Comparison of ENCODE assay signal across 9 mouse cellular contexts in the genomic region with DNA sequence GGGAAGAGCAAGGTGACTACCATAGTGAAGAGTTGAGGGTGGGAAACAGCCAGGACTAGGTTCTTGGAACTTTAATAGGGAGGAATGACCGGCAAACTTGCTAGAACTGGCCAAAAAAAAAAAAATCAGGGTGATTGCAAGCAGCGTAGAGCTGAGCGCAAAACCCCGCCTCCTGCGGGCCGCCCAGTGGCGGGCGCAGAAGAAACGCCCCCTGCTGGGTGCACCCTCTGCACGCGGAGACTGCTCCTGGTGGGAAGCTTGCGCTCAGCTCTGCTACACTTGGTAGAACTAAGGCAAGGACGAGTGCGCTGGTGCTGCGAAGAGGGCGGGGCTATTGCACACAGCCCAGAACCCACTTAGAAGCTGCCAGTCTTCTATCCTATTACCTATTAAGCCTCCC. TPM values are rescaled to one million over a fixed set of nuclear protein-coding genes. Genes with fewer than 3 reads are reported as not detected.
DNase-seq lines count a peak whose midpoint lies in the region; ATAC-seq and TF ChIP-seq lines count a peak whose summit lies in the region.
"Had no signal": no experiment of that assay in that cellular context is flagged by ENCODE, and none has a peak within 500 bp of the region (broad histone marks: within the 10 kb centered on the region; RNA-seq: fewer than 3 reads in every experiment).

No protein-coding gene starts in this region.

- H3K9me3 ChIP-seq in forebrain, embryonic 10.5 days: no peaks in the 10 kb centered on the region
- H3K9me3 ChIP-seq in heart, postnatal 0 days (replicated peaks; ENCODE audit: control insufficient read depth, low read length): no peaks in the 10 kb centered on the region
- no peaks in the 10 kb centered on the region for H3K9me3 ChIP-seq in lung, postnatal 0 days (ENCODE audit: low read length)

- peak; percentile 90 for DNase-seq in CD4-positive, CD25-positive, alpha-beta regulatory T cell, adult 2 months (ENCODE audit: low read depth, low spot score)
- peak; percentile 72 for DNase-seq in adrenal gland, adult 8-10 months
- peak; percentile 61 for DNase-seq in forebrain, embryonic 10.5 days (ENCODE audit: extremely low spot score, low spot score)
- peak; percentile 88 for DNase-seq in heart, postnatal 0 days (ENCODE audit: low spot score)
- peak; percentile 86 to 93 for DNase-seq in kidney, postnatal 25 days
- DNase-seq in lung, postnatal 0 days (ENCODE audit: low spot score): peak; percentile 96
- peak; percentile 85 for DNase-seq in thymus, postnatal 0 days (ENCODE audit: low spot score)

- H3K4me2 ChIP-seq in heart, postnatal 0 days (ENCODE audit: low read depth, low read length): peak overlapping the region; percentile 58
- peak overlapping the region; percentile 52 for H3K4me2 ChIP-seq in lung, postnatal 0 days (replicated peaks; ENCODE audit: low read depth, low read length)

- H3K4me1 ChIP-seq in forebrain, embryonic 10.5 days: peaks cover 63% of the 10 kb centered on the region
- H3K4me1 ChIP-seq in heart, postnatal 0 days (ENCODE audit: control insufficient read depth, insufficient read depth): peaks cover 21% of the 10 kb centered on the region
- peaks cover 22% of the 10 kb centered on the region for H3K4me1 ChIP-seq in lung, postnatal 0 days (ENCODE audit: insufficient read depth, low read depth, low read length)
- H3K4me1 ChIP-seq in olfactory bulb, adult 2 months (ENCODE audit: control insufficient read depth, insufficient read depth, low read length): peaks cover 29% of the 10 kb centered on the region

- peak; percentile 67 for ATAC-seq in heart, postnatal 0 days (ENCODE audit: insufficient read depth, low read depth)
- peak; percentile 66 for ATAC-seq in lung, postnatal 0 days

- 0% methylated on average over 16 of the region's 16 CpGs for WGBS in forebrain, embryonic 10.5 days
- 0% methylated on average over 16 of the region's 16 CpGs for WGBS in heart, postnatal 0 days
- 4% methylated on average over 16 of the region's 16 CpGs for WGBS in lung, postnatal 0 days
- under 1% methylated on average over 16 of the region's 16 CpGs for WGBS in olfactory bulb, adult 2 months

- peak; percentile 68 for TF ChIP-seq CTCF in heart, postnatal 0 days (IDR thresholded peaks at IDR 0.05; ENCODE audit: low read depth)
- peak; percentile 81 for TF ChIP-seq CTCF in lung, postnatal 0 days (IDR thresholded peaks at IDR 0.05)
- TF ChIP-seq CTCF in olfactory bulb, adult 2 months (IDR thresholded peaks at IDR 0.05; ENCODE audit: insufficient read depth, low read depth, low read length): peak; percentile 75

- peak overlapping the region; percentile 44 for H3K4me3 ChIP-seq in forebrain, embryonic 10.5 days
- peak overlapping the region; percentile 31 for H3K4me3 ChIP-seq in heart, postnatal 0 days (ENCODE audit: low read depth, low read length)
- H3K4me3 ChIP-seq in lung, postnatal 0 days (ENCODE audit: low read depth, low read length): peak overlapping the region; percentile 27; the same call in 1 of the 2 replicates
- peak overlapping the region; percentile 22 for H3K4me3 ChIP-seq in olfactory bulb, adult 2 months (ENCODE audit: insufficient read depth, low read depth, low read length)

- TF ChIP-seq POLR2A in olfactory bulb, adult 2 months (IDR thresholded peaks at IDR 0.05; ENCODE audit: insufficient read depth, low read depth, low read length): no peak

- no peaks in the 10 kb centered on the region for H3K36me3 ChIP-seq in forebrain, embryonic 10.5 days (replicated peaks)
- H3K36me3 ChIP-seq in heart, postnatal 0 days (replicated peaks; ENCODE audit: control insufficient read depth, insufficient read depth, low read length): no peaks in the 10 kb centered on the region
- no peaks in the 10 kb centered on the region for H3K36me3 ChIP-seq in lung, postnatal 0 days (ENCODE audit: insufficient read depth, low read length)

- TF ChIP-seq EP300 in heart, postnatal 0 days (IDR thresholded peaks at IDR 0.05; ENCODE audit: low read depth): no peak
- no peak for TF ChIP-seq EP300 in lung, postnatal 0 days (IDR thresholded peaks at IDR 0.05)

- peak overlapping the region; percentile 51; the same call in 1 of the 2 replicates for H3K27ac ChIP-seq in forebrain, embryonic 10.5 days
- H3K27ac ChIP-seq in heart, postnatal 0 days (ENCODE audit: low read depth): peak overlapping the region; percentile 77
- H3K27ac ChIP-seq in lung, postnatal 0 days (ENCODE audit: low read length): peak overlapping the region; percentile 88
- peak overlapping the region; percentile 53; the same call in 1 of the 2 replicates for H3K27ac ChIP-seq in olfactory bulb, adult 2 months (ENCODE audit: insufficient read depth, low read depth, low read length)

- H3K27me3 ChIP-seq in forebrain, embryonic 10.5 days (ENCODE audit: poor library complexity, severe bottlenecking): peaks cover 100% of the 10 kb centered on the region
- H3K27me3 ChIP-seq in heart, postnatal 0 days (ENCODE audit: control insufficient read depth, insufficient read depth, low read length): peaks cover 23% of the 10 kb centered on the region
- H3K27me3 ChIP-seq in lung, postnatal 0 days (replicated peaks; ENCODE audit: insufficient read depth, low read length): 0 out of 2 replicates have a peak, but pooled peaks cover 8% of the 10 kb centered on the region

- peak overlapping the region; percentile 41; the same call in 1 of the 2 replicates for H3K9ac ChIP-seq in heart, postnatal 0 days (replicated peaks; ENCODE audit: low read depth, low read length)
- no peak overlapping the region for H3K9ac ChIP-seq in lung, postnatal 0 days (replicated peaks; ENCODE audit: low read depth)

RNA-seq across cellular contexts. Expression of a gene that starts 4.2 kb away (rescaled TPM):
- 100 to 1,000 TPM; 179 to 332 (median 286) TPM for total RNA-seq in adrenal gland, adult 8-10 months (2022)
- polyA plus RNA-seq in forebrain, embryonic 10.5 days (2016; fragmentation: Nextera tagmentation; extraction: Ambion mirVana): 204 and 219 TPM in 2 replicates
- 1,123 and 1,581 TPM in 2 replicates for total RNA-seq in heart, postnatal 0 days (2014; rRNA removed; ENCODE audit: low replicate concordance)
- 783 and 795 TPM in 2 replicates for polyA plus RNA-seq in heart, postnatal 0 days (2015; fragmentation: Nextera tagmentation; extraction: Ambion mirVana)
- 836 and 858 TPM in 2 replicates for polyA plus RNA-seq in lung, postnatal 0 days (2015; fragmentation: Nextera tagmentation; extraction: Ambion mirVana)
- 885 TPM in 1 of 2 replicates, not detected in the other for polyA plus RNA-seq in olfactory bulb, adult 2 months (2012; ENCODE audit: insufficient read depth, insufficient read length, low replicate concordance, missing spikeins)
- polyA plus RNA-seq in thymus, postnatal 0 days (2015; fragmentation: Nextera tagmentation; extraction: Ambion mirVana): 112 and 124 TPM in 2 replicates

RNA-seq across cellular contexts. Expression of a gene that starts 10.7 kb away (rescaled TPM):
- 100 to 1,000 TPM; 120 to 244 (median 215) TPM for total RNA-seq in adrenal gland, adult 8-10 months (2022)
- polyA plus RNA-seq in forebrain, embryonic 10.5 days (2016; fragmentation: Nextera tagmentation; extraction: Ambion mirVana): 55.1 and 68.7 TPM in 2 replicates
- 87.5 and 117 TPM in 2 replicates for total RNA-seq in heart, postnatal 0 days (2014; rRNA removed; ENCODE audit: low replicate concordance)
- 65.7 and 83.0 TPM in 2 replicates for polyA plus RNA-seq in heart, postnatal 0 days (2015; fragmentation: Nextera tagmentation; extraction: Ambion mirVana)
- 143 and 159 TPM in 2 replicates for polyA plus RNA-seq in lung, postnatal 0 days (2015; fragmentation: Nextera tagmentation; extraction: Ambion mirVana)
- polyA plus RNA-seq in olfactory bulb, adult 2 months (2012; ENCODE audit: insufficient read depth, insufficient read length, low replicate concordance, missing spikeins): not detected in 2 replicates
- 44.8 and 45.7 TPM in 2 replicates for polyA plus RNA-seq in thymus, postnatal 0 days (2015; fragmentation: Nextera tagmentation; extraction: Ambion mirVana)

RNA-seq across cellular contexts. Expression of a gene that starts 30.7 kb away (rescaled TPM):
- total RNA-seq in adrenal gland, adult 8-10 months (2022): 10 to 100 TPM in 2 of 4 experiments, 1 to 10 TPM in 2; 7.4 to 11.2 (median 9.6) TPM
- 20.7 and 21.5 TPM in 2 replicates for polyA plus RNA-seq in forebrain, embryonic 10.5 days (2016; fragmentation: Nextera tagmentation; extraction: Ambion mirVana)
- 145 and 217 TPM in 2 replicates for total RNA-seq in heart, postnatal 0 days (2014; rRNA removed; ENCODE audit: low replicate concordance)
- polyA plus RNA-seq in heart, postnatal 0 days (2015; fragmentation: Nextera tagmentation; extraction: Ambion mirVana): 67.4 and 72.3 TPM in 2 replicates
- 2.6 TPM in 2 replicates for polyA plus RNA-seq in lung, postnatal 0 days (2015; fragmentation: Nextera tagmentation; extraction: Ambion mirVana)
- not detected in 2 replicates for polyA plus RNA-seq in olfactory bulb, adult 2 months (2012; ENCODE audit: insufficient read depth, insufficient read length, low replicate concordance, missing spikeins)
- 3.6 and 4.6 TPM in 2 replicates for polyA plus RNA-seq in thymus, postnatal 0 days (2015; fragmentation: Nextera tagmentation; extraction: Ambion mirVana)

RNA-seq across cellular contexts. Expression of a gene that starts 31.2 kb away (rescaled TPM):
- 10 to 100 TPM; 14.4 to 19.4 (median 17.0) TPM for total RNA-seq in adrenal gland, adult 8-10 months (2022)
- polyA plus RNA-seq in forebrain, embryonic 10.5 days (2016; fragmentation: Nextera tagmentation; extraction: Ambion mirVana): 155 and 164 TPM in 2 replicates
- total RNA-seq in heart, postnatal 0 days (2014; rRNA removed; ENCODE audit: low replicate concordance): 21.9 and 71.8 TPM in 2 replicates
- 29.8 and 31.4 TPM in 2 replicates for polyA plus RNA-seq in heart, postnatal 0 days (2015; fragmentation: Nextera tagmentation; extraction: Ambion mirVana)
- 26.7 and 27.1 TPM in 2 replicates for polyA plus RNA-seq in lung, postnatal 0 days (2015; fragmentation: Nextera tagmentation; extraction: Ambion mirVana)
- not detected in 2 replicates for polyA plus RNA-seq in olfactory bulb, adult 2 months (2012; ENCODE audit: insufficient read depth, insufficient read length, low replicate concordance, missing spikeins)
- polyA plus RNA-seq in thymus, postnatal 0 days (2015; fragmentation: Nextera tagmentation; extraction: Ambion mirVana): 48.3 and 54.2 TPM in 2 replicates

RNA-seq across cellular contexts. Expression of a gene that starts 46.1 kb away (rescaled TPM):
- not detected for total RNA-seq in adrenal gland, adult 8-10 months (2022)
- polyA plus RNA-seq in forebrain, embryonic 10.5 days (2016; fragmentation: Nextera tagmentation; extraction: Ambion mirVana): not detected in 2 replicates
- total RNA-seq in heart, postnatal 0 days (2014; rRNA removed; ENCODE audit: low replicate concordance): not detected in 2 replicates
- polyA plus RNA-seq in heart, postnatal 0 days (2015; fragmentation: Nextera tagmentation; extraction: Ambion mirVana): not detected in 2 replicates
- not detected in 2 replicates for polyA plus RNA-seq in lung, postnatal 0 days (2015; fragmentation: Nextera tagmentation; extraction: Ambion mirVana)
- polyA plus RNA-seq in olfactory bulb, adult 2 months (2012; ENCODE audit: insufficient read depth, insufficient read length, low replicate concordance, missing spikeins): not detected in 2 replicates
- polyA plus RNA-seq in thymus, postnatal 0 days (2015; fragmentation: Nextera tagmentation; extraction: Ambion mirVana): 4.9 and 5.6 TPM in 2 replicates
- polyA plus RNA-seq: frontal cortex, adult 2 months had no signal

Comparison
In these comparisons a context has a peak if more than half of its experiments do, and no peak if none do; other contexts are left out.
1. Peak in every context shown above with its lines: DNase-seq, ATAC-seq, H3K4me3 ChIP-seq and H3K27ac ChIP-seq.
2. RNA of a gene that starts 10.7 kb away (polyA plus RNA-seq): 143 to 159 TPM in lung, postnatal 0 days, 65.7 to 83.0 TPM in heart, postnatal 0 days, 55.1 to 68.7 TPM in forebrain, embryonic 10.5 days and 44.8 to 45.7 TPM in thymus, postnatal 0 days; not detected in olfactory bulb, adult 2 months; every median in the first group is over 10 times any median in the second.